Mouse (Mus musculus): Measurements from ENCODE around the gene Lyst. TPM values are rescaled to one million over a fixed set of nuclear protein-coding genes. Genes with fewer than 3 reads are reported as not detected.
"Not testable (repeated sequence)": the region's sequence is repeated elsewhere in the genome, so short reads cannot be mapped to it uniquely, and the experiment has no call there.

The Lyst gene
- total and polyA plus RNA-seq, 3 experiments = 2.9 to 3.1 TPM; not detected in 1

GRCm38 (mm10) chr13:13647296-13647695, 57.1 kb downstream of the Lyst start:
- Histone ChIP-seq H3K27me3 (ENCODE audit: control insufficient read depth in 1 of 2, insufficient read depth in 2 of 2, low read length in 2 of 2) (no peaks in the 10 kb centered on the region), H3K4me1 (ENCODE audit: control insufficient read depth in 1 of 2, insufficient read depth in 2 of 2, low read length in 2 of 2) (peaks cover 0 to 2% of the 10 kb centered on the region in 2 experiments; a peak in 1 of 4 replicates), H3K9me3 (replicated peaks; ENCODE audit: insufficient read depth, low read length) (no peaks in the 10 kb centered on the region), H3K9ac (ENCODE audit: control insufficient read depth, low read depth, low read length, poor library complexity, severe bottlenecking) (no peak overlapping the region), H3K36me3 (ENCODE audit: control insufficient read depth in 1 of 2, insufficient read depth in 2 of 2, low read length in 2 of 2) (no peaks in the 10 kb centered on the region; a peak in 1 of 4 replicates), H3K79me2 (ENCODE audit: control insufficient read depth, insufficient read depth, low read length, poor library complexity) (no peaks in the 10 kb centered on the region; the same call in 1 of the 2 replicates), H3K27ac (ENCODE audit: control insufficient read depth, low read depth, low read length) (no peak overlapping the region), H3K4me3 (ENCODE audit: control insufficient read depth in 1 of 2, insufficient read depth in 1 of 2, low read depth in 2 of 2, low read length in 2 of 2) (no peak overlapping the region)
- no peak for TF ChIP-seq POLR2AphosphoS2 (IDR thresholded peaks at IDR 0.05; ENCODE audit: low read length)
- no peak for TF ChIP-seq MYB (IDR thresholded peaks at IDR 0.05; ENCODE audit: low read depth, low read length)
- no peak for TF ChIP-seq GATA1 (IDR thresholded peaks at IDR 0.05; ENCODE audit: low read depth, low read length)
- TF ChIP-seq ELF1 (IDR thresholded peaks at IDR 0.05; ENCODE audit: low read depth, low read length) = no peak
- no peak for TF ChIP-seq MEF2A (IDR thresholded peaks at IDR 0.05; ENCODE audit: extremely low read depth, insufficient replicate concordance, low read depth, low read length, poor library complexity, severe bottlenecking)
- TF ChIP-seq SMC3 (IDR thresholded peaks at IDR 0.05; ENCODE audit: low read depth, low read length) = no peak
- no peak for DNase-seq (ENCODE audit: low read depth, low spot score)

GRCm38 (mm10) chr13:13655453-13655852, 65.3 kb downstream of the Lyst start:
- no peak overlapping the region for H3K27ac ChIP-seq (ENCODE audit: control insufficient read depth, low read depth, low read length)
- DNase-seq (ENCODE audit: low read depth, low spot score) = no peak
- TF ChIP-seq MAFK (IDR thresholded peaks at IDR 0.05; ENCODE audit: borderline replicate concordance, low read depth, low read length) (no peak), CHD2 (IDR thresholded peaks at IDR 0.05; ENCODE audit: low read length) (no peak), MEF2A (IDR thresholded peaks at IDR 0.05; ENCODE audit: extremely low read depth, insufficient replicate concordance, low read depth, low read length, poor library complexity, severe bottlenecking) (no peak)
- no peaks in the 10 kb centered on the region for H3K27me3 ChIP-seq (ENCODE audit: control insufficient read depth in 1 of 2, insufficient read depth in 2 of 2, low read length in 2 of 2)
- no peak overlapping the region for H3K9ac ChIP-seq (ENCODE audit: control insufficient read depth, low read depth, low read length, poor library complexity, severe bottlenecking)
- no peaks in the 10 kb centered on the region for H3K9me3 ChIP-seq (replicated peaks; ENCODE audit: insufficient read depth, low read length)
- H3K79me2 ChIP-seq (ENCODE audit: control insufficient read depth, insufficient read depth, low read length, poor library complexity) = no peaks in the 10 kb centered on the region
- no peaks in the 10 kb centered on the region for H3K36me3 ChIP-seq (ENCODE audit: control insufficient read depth in 1 of 2, insufficient read depth in 2 of 2, low read length in 2 of 2)
- H3K4me3 ChIP-seq (ENCODE audit: control insufficient read depth in 1 of 2, insufficient read depth in 1 of 2, low read depth in 2 of 2, low read length in 2 of 2) = no peak overlapping the region
- H3K4me1 ChIP-seq (ENCODE audit: control insufficient read depth in 1 of 2, insufficient read depth in 2 of 2, low read length in 2 of 2) = no peaks in the 10 kb centered on the region

- not testable (repeated sequence) for H3K36me3 ChIP-seq (ENCODE audit: control insufficient read depth in 1 of 2, insufficient read depth in 2 of 2, low read length in 2 of 2); H3K9me3 ChIP-seq (replicated peaks; ENCODE audit: insufficient read depth, low read length); H3K27me3 ChIP-seq (ENCODE audit: control insufficient read depth in 1 of 2, insufficient read depth in 2 of 2, low read length in 2 of 2); H3K9ac ChIP-seq (ENCODE audit: control insufficient read depth, low read depth, low read length, poor library complexity, severe bottlenecking); H3K79me2 ChIP-seq (ENCODE audit: control insufficient read depth, insufficient read depth, low read length, poor library complexity); H3K4me1 ChIP-seq (ENCODE audit: control insufficient read depth in 1 of 2, insufficient read depth in 2 of 2, low read length in 2 of 2); H3K4me3 ChIP-seq (ENCODE audit: control insufficient read depth in 1 of 2, insufficient read depth in 1 of 2, low read depth in 2 of 2, low read length in 2 of 2); DNase-seq (ENCODE audit: low read depth, low spot score); H3K27ac ChIP-seq (ENCODE audit: control insufficient read depth, low read depth, low read length)
Observed at GRCm38 (mm10) chr13:13666103-13666502, 75.9 kb downstream of the Lyst start.

GRCm38 (mm10) chr13:13670669-13671068, 80.5 kb downstream of the Lyst start:
- H3K4me1 ChIP-seq (ENCODE audit: control insufficient read depth in 1 of 2, insufficient read depth in 2 of 2, low read length in 2 of 2) = no peaks in the 10 kb centered on the region; a peak in 1 of 4 replicates
- TF ChIP-seq UBTF (IDR thresholded peaks at IDR 0.05; ENCODE audit: borderline replicate concordance, insufficient read depth, low read depth, low read length) (no peak), E2F4 (IDR thresholded peaks at IDR 0.05; ENCODE audit: borderline replicate concordance, low read depth, low read length) (no peak), TAL1 (IDR thresholded peaks at IDR 0.05; ENCODE audit: low read length) (no peak), POLR2A (IDR thresholded peaks at IDR 0.05; ENCODE audit: control insufficient read depth in 1 of 2, insufficient read depth in 1 of 2, low read depth in 1 of 2, low read length in 2 of 2, poor library complexity in 1 of 2) (no peak), HCFC1 (IDR thresholded peaks at IDR 0.05; ENCODE audit: low read depth, low read length) (no peak), ZMIZ1 (IDR thresholded peaks at IDR 0.05; ENCODE audit: low read depth, low read length) (no peak)
- H3K79me2 ChIP-seq (ENCODE audit: control insufficient read depth, insufficient read depth, low read length, poor library complexity) = no peaks in the 10 kb centered on the region
- H3K36me3 ChIP-seq (ENCODE audit: control insufficient read depth in 1 of 2, insufficient read depth in 2 of 2, low read length in 2 of 2) = peaks cover 2 to 3% of the 10 kb centered on the region in 2 experiments
- no peaks in the 10 kb centered on the region for H3K9me3 ChIP-seq (replicated peaks; ENCODE audit: insufficient read depth, low read length)
- H3K27me3 ChIP-seq (ENCODE audit: control insufficient read depth in 1 of 2, insufficient read depth in 2 of 2, low read length in 2 of 2) = no peaks in the 10 kb centered on the region
- no peak overlapping the region for H3K27ac ChIP-seq (ENCODE audit: control insufficient read depth, low read depth, low read length)
- no peak overlapping the region for H3K4me3 ChIP-seq (ENCODE audit: control insufficient read depth in 1 of 2, insufficient read depth in 1 of 2, low read depth in 2 of 2, low read length in 2 of 2)
- H3K9ac ChIP-seq (ENCODE audit: control insufficient read depth, low read depth, low read length, poor library complexity, severe bottlenecking) = no peak overlapping the region
- no peak for DNase-seq (ENCODE audit: low read depth, low spot score)
